ENCODE assay signal across 8 mouse cellular contexts in the genomic region with DNA sequence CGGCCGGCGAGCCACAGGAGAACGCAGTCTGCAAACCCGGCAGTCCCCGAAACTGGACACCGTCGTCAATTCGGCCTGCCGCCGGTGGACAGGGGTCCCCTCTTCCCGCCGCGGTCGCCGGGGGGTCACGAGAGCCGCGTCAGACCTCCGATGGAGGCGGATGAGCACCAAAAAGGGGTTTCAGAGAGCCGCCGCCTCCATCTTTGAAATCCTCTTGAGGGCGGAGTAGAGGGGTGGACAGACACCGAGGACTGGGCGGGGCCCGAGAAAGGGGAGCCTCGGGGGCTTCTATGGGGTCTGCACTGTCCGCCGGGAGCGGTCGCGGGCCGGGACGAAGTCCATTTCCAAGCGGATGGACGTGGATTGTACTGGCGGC. TPM values are rescaled to one million over a fixed set of nuclear protein-coding genes. Genes with fewer than 3 reads are reported as not detected.
DNase-seq lines count a peak whose midpoint lies in the region; ATAC-seq and TF ChIP-seq lines count a peak whose summit lies in the region.

No protein-coding gene starts in this region.

- WGBS in heart, embryonic 15.5 days = under 1% methylated on average over 38 of the region's 38 CpGs
- 2% methylated on average over 38 of the region's 38 CpGs for whole genome bisulfite sequencing in forebrain, postnatal 0 days
- WGBS in macrophage (ENCODE audit: missing documents) = under 1% methylated on average over 28 of the region's 38 CpGs

- DNase-seq in heart, postnatal 25 days (ENCODE audit: low spot score) = no peak
- DNase-seq in G1E (ENCODE audit: low spot score) = peak; percentile 76
- DNase-seq in forebrain, postnatal 0 days = no peak
- DNase-seq in right cerebral cortex, adult 2 months (ENCODE audit: low spot score in 2 of 2) = no peak
- DNase-seq in left cerebral cortex, adult 8-10 months (ENCODE audit: low spot score in 2 of 2) = no peak
- DNase-seq in adrenal gland, adult 2 months = no peak

- H3K4me1 ChIP-seq in heart, embryonic 15.5 days (replicated peaks) = peaks cover 34% of the 10 kb centered on the region
- peaks cover 40% of the 10 kb centered on the region for H3K4me1 ChIP-seq in G1E (ENCODE audit: insufficient read depth, low read depth, low read length)
- peaks cover 7% of the 10 kb centered on the region; the same call in 1 of the 2 replicates for H3K4me1 ChIP-seq in forebrain, postnatal 0 days (ENCODE audit: insufficient read depth)

- TF ChIP-seq CTCF in G1E (IDR thresholded peaks at IDR 0.05; ENCODE audit: low read depth, low read length) = no peak
- TF ChIP-seq CTCF in forebrain, postnatal 0 days (IDR thresholded peaks at IDR 0.05; ENCODE audit: low read depth) = no peak; the same call in 1 of the 2 replicates

- ATAC-seq in heart, embryonic 15.5 days (replicated peaks; ENCODE audit: insufficient number of reproducible peaks, insufficient read depth, low FRiP score, low read depth) = no peak
- ATAC-seq in G1E (ENCODE audit: extremely low read depth, insufficient number of reproducible peaks, low FRiP score, poor library complexity, severe bottlenecking) = no peak
- ATAC-seq in forebrain, postnatal 0 days = peak; percentile 49

- H3K4me3 ChIP-seq in heart, embryonic 15.5 days = peak overlapping the region; percentile 82
- H3K4me3 ChIP-seq in G1E (ENCODE audit: low read depth, low read length) (peak overlapping the region; percentile 99), macrophage (ENCODE audit: inconsistent target) (peak overlapping the region; percentile 90)
- H3K4me3 ChIP-seq in forebrain, postnatal 0 days (ENCODE audit: low read depth, low read length) = peak overlapping the region; percentile 72

- intact Hi-C loops in heart, postnatal 25 days (cut with DNase I) = loop anchor here (5.0 kb wide), 1 partner anchor 92 kb away; the partner anchor contains the start of gene H2-Ke6

- peak overlapping the region; percentile 72 for H3K27ac ChIP-seq in heart, embryonic 15.5 days
- H3K27ac ChIP-seq in forebrain, postnatal 0 days (ENCODE audit: low read depth, low read length) = peak overlapping the region; percentile 85
- peak overlapping the region; percentile 32; the same call in 1 of the 2 replicates for H3K27ac ChIP-seq in macrophage

- H3K4me2 ChIP-seq in heart, embryonic 15.5 days = peak overlapping the region; percentile 86
- H3K4me2 ChIP-seq in forebrain, postnatal 0 days (ENCODE audit: low read depth) = peak overlapping the region; percentile 85

- H3K27me3 ChIP-seq in heart, embryonic 15.5 days = no peaks in the 10 kb centered on the region
- no peaks in the 10 kb centered on the region for H3K27me3 ChIP-seq in G1E (ENCODE audit: insufficient read depth, low read length)
- no peaks in the 10 kb centered on the region for H3K27me3 ChIP-seq in forebrain, postnatal 0 days (ENCODE audit: insufficient read depth, low read length)

- H3K9ac ChIP-seq in heart, embryonic 15.5 days = peak overlapping the region; percentile 84
- peak overlapping the region; percentile 76 for H3K9ac ChIP-seq in forebrain, postnatal 0 days

- peaks cover 78% of the 10 kb centered on the region for H3K79me2 ChIP-seq in macrophage (ENCODE audit: inconsistent target)

- H3K36me3 ChIP-seq in heart, embryonic 15.5 days = peaks cover 34% of the 10 kb centered on the region
- H3K36me3 ChIP-seq in G1E (replicated peaks) = peaks cover 69% of the 10 kb centered on the region
- H3K36me3 ChIP-seq in forebrain, postnatal 0 days (ENCODE audit: insufficient read depth) = peaks cover 38% of the 10 kb centered on the region
- H3K36me3 ChIP-seq in macrophage (ENCODE audit: inconsistent target) = peaks cover 30% of the 10 kb centered on the region

- H3K9me3 ChIP-seq in heart, embryonic 15.5 days (replicated peaks) = no peaks in the 10 kb centered on the region
- no peaks in the 10 kb centered on the region for H3K9me3 ChIP-seq in G1E (replicated peaks)
- no peaks in the 10 kb centered on the region for H3K9me3 ChIP-seq in forebrain, postnatal 0 days (ENCODE audit: low read length)

RNA-seq across cellular contexts. Expression of gene H2-DMa, which starts 0.5 kb away (rescaled TPM):
- 6.0 and 13.6 TPM in 2 replicates for polyA plus RNA-seq in heart, embryonic 15.5 days (2015; fragmentation: Nextera tagmentation; extraction: Ambion mirVana)
- total RNA-seq in heart, postnatal 25 days (2021) = 1 to 10 TPM; 3.7 to 4.5 TPM
- total RNA-seq in G1E (2014; fragmentation: Nextera tagmentation) (11.0 and 16.1 TPM in 2 replicates), G1E (2017) (2.8 and 3.8 TPM in 2 replicates)
- polyA plus RNA-seq in G1E (2012) (0.62 and 1.3 TPM in 2 replicates), macrophage (2018) (19.1 to 57.0 TPM (median 47.3 TPM) in 3 replicates)
- total RNA-seq in forebrain, postnatal 0 days (2014; rRNA removed) = 21.5 and 25.7 TPM in 2 replicates
- polyA plus RNA-seq in forebrain, postnatal 0 days (2015; fragmentation: Nextera tagmentation; extraction: Ambion mirVana) = 19.2 and 23.5 TPM in 2 replicates
- 10 to 100 TPM; 26.4 to 64.6 (median 44.4) TPM for total RNA-seq in macrophage (2018; cell fraction: chromatin; rRNA removed)
- 10 to 100 TPM; 21.2 to 68.5 (median 39.5) TPM for total RNA-seq in macrophage (2018; cell fraction: cytosol; rRNA removed)
- total RNA-seq in macrophage (2018; cell fraction: nucleus; rRNA removed) = 100 to 1,000 TPM in 6 of 26 experiments, 10 to 100 TPM in 20; 42.2 to 142 (median 72.5) TPM
- 10 to 100 TPM; 20.7 to 35.3 (median 30.7) TPM for total RNA-seq in left cerebral cortex, adult 8-10 months (2022)
- total RNA-seq in adrenal gland, adult 2 months (2021) = 10 to 100 TPM; 14.4 to 18.9 TPM
- polyA plus RNA-seq in adrenal gland, adult 2 months (2012; rRNA removed) = 24.2 and 27.4 TPM in 2 replicates

RNA-seq across cellular contexts. Expression of gene Brd2, which starts 3.6 kb away (rescaled TPM):
- polyA plus RNA-seq in heart, embryonic 15.5 days (2015; fragmentation: Nextera tagmentation; extraction: Ambion mirVana) = 59.0 and 77.7 TPM in 2 replicates
- 10 to 100 TPM; 72.9 to 75.8 TPM for total RNA-seq in heart, postnatal 25 days (2021)
- total RNA-seq in G1E (2014; fragmentation: Nextera tagmentation) = 336 and 447 TPM in 2 replicates
- total RNA-seq in G1E (2017) = 214 and 244 TPM in 2 replicates
- 198 and 298 TPM in 2 replicates for polyA plus RNA-seq in G1E (2012)
- 191 and 219 TPM in 2 replicates for total RNA-seq in forebrain, postnatal 0 days (2014; rRNA removed)
- 122 and 129 TPM in 2 replicates for polyA plus RNA-seq in forebrain, postnatal 0 days (2015; fragmentation: Nextera tagmentation; extraction: Ambion mirVana)
- 1,000 to 10,000 TPM in 10 of 26 experiments, 100 to 1,000 TPM in 16; 551 to 1,905 (median 901) TPM for total RNA-seq in macrophage (2018; cell fraction: chromatin; rRNA removed)
- 100 to 1,000 TPM; 172 to 417 (median 260) TPM for total RNA-seq in macrophage (2018; cell fraction: cytosol; rRNA removed)
- total RNA-seq in macrophage (2018; cell fraction: nucleus; rRNA removed) = 1,000 to 10,000 TPM in 5 of 26 experiments, 100 to 1,000 TPM in 21; 415 to 1,213 (median 670) TPM
- polyA plus RNA-seq in macrophage (2018) = 130 to 435 TPM (median 155 TPM) in 3 replicates
- 100 to 1,000 TPM; 181 to 210 (median 190) TPM for total RNA-seq in left cerebral cortex, adult 8-10 months (2022)
- 100 to 1,000 TPM; 173 to 286 TPM for total RNA-seq in adrenal gland, adult 2 months (2021)
- 103 and 104 TPM in 2 replicates for polyA plus RNA-seq in adrenal gland, adult 2 months (2012; rRNA removed)

RNA-seq across cellular contexts. Expression of gene H2-DMb2, which starts 24.2 kb away (rescaled TPM):
- 0.69 and 2.5 TPM in 2 replicates for polyA plus RNA-seq in heart, embryonic 15.5 days (2015; fragmentation: Nextera tagmentation; extraction: Ambion mirVana)
- 1 to 10 TPM in 1 of 2 experiments, under 1 TPM in 1; 0.91 to 1.6 TPM for total RNA-seq in heart, postnatal 25 days (2021)
- total RNA-seq in G1E (2014; fragmentation: Nextera tagmentation) (not detected in 2 replicates), G1E (2017) (not detected in 2 replicates)
- polyA plus RNA-seq in G1E (2012) (not detected in 2 replicates), macrophage (2018) (1.2 to 2.2 TPM (median 1.8 TPM) in 3 replicates)
- 2.2 and 2.4 TPM in 2 replicates for total RNA-seq in forebrain, postnatal 0 days (2014; rRNA removed)
- polyA plus RNA-seq in forebrain, postnatal 0 days (2015; fragmentation: Nextera tagmentation; extraction: Ambion mirVana) = 0.72 and 1.0 TPM in 2 replicates
- total RNA-seq in macrophage (2018; cell fraction: chromatin; rRNA removed) = 1 to 10 TPM in 14 of 26 experiments, under 1 TPM in 3, not detected in 9; 0.70 to 4.6 (median 1.7) TPM
- total RNA-seq in macrophage (2018; cell fraction: cytosol; rRNA removed) = 1 to 10 TPM in 25 of 26 experiments, under 1 TPM in 1; 0.99 to 2.2 (median 1.5) TPM
- 1 to 10 TPM in 14 of 26 experiments, under 1 TPM in 9, not detected in 3; 0.40 to 3.0 (median 1.3) TPM for total RNA-seq in macrophage (2018; cell fraction: nucleus; rRNA removed)
- total RNA-seq in left cerebral cortex, adult 8-10 months (2022) = 1 to 10 TPM in 3 of 4 experiments, under 1 TPM in 1; 0.84 to 3.5 (median 2.0) TPM
- 1 to 10 TPM; 2.0 to 3.4 TPM for total RNA-seq in adrenal gland, adult 2 months (2021)
- polyA plus RNA-seq in adrenal gland, adult 2 months (2012; rRNA removed) = 1.3 and 2.3 TPM in 2 replicates

RNA-seq across cellular contexts. Expression of gene H2-Oa, which starts 26.7 kb away (rescaled TPM):
- 0.29 and 0.94 TPM in 2 replicates for polyA plus RNA-seq in heart, embryonic 15.5 days (2015; fragmentation: Nextera tagmentation; extraction: Ambion mirVana)
- total RNA-seq in heart, postnatal 25 days (2021) = not detected
- total RNA-seq in G1E (2014; fragmentation: Nextera tagmentation) = not detected in 2 replicates
- total RNA-seq in G1E (2017) = 0.11 TPM in 1 of 2 replicates, not detected in the other
- not detected in 2 replicates for polyA plus RNA-seq in G1E (2012)
- not detected in 2 replicates for total RNA-seq in forebrain, postnatal 0 days (2014; rRNA removed)
- polyA plus RNA-seq in forebrain, postnatal 0 days (2015; fragmentation: Nextera tagmentation; extraction: Ambion mirVana) = 0.13 TPM in 1 of 2 replicates, not detected in the other
- under 1 TPM in 3 of 26 experiments, not detected in 23; 0.59 to 0.91 (median 0.63) TPM for total RNA-seq in macrophage (2018; cell fraction: chromatin; rRNA removed)
- 1 to 10 TPM in 6 of 26 experiments, under 1 TPM in 20; 0.36 to 1.5 (median 0.80) TPM for total RNA-seq in macrophage (2018; cell fraction: cytosol; rRNA removed)
- total RNA-seq in macrophage (2018; cell fraction: nucleus; rRNA removed) = 1 to 10 TPM in 8 of 26 experiments, under 1 TPM in 9, not detected in 9; 0.58 to 1.5 (median 0.87) TPM
- 0.25 to 1.4 TPM (median 0.62 TPM) in 3 replicates for polyA plus RNA-seq in macrophage (2018)
- 1 to 10 TPM in 2 of 4 experiments, under 1 TPM in 1, not detected in 1; 0.44 to 2.2 (median 1.7) TPM for total RNA-seq in left cerebral cortex, adult 8-10 months (2022)
- total RNA-seq in adrenal gland, adult 2 months (2021) = under 1 TPM in 1 of 2 experiments, not detected in 1; 0.62 TPM
- polyA plus RNA-seq in adrenal gland, adult 2 months (2012; rRNA removed) = 1.9 TPM in 2 replicates

RNA-seq across cellular contexts. Expression of gene H2-DMb1, which starts 34.0 kb away (rescaled TPM):
- 0.34 and 3.2 TPM in 2 replicates for polyA plus RNA-seq in heart, embryonic 15.5 days (2015; fragmentation: Nextera tagmentation; extraction: Ambion mirVana)
- total RNA-seq in heart, postnatal 25 days (2021) = 1 to 10 TPM; 1.1 to 1.3 TPM
- total RNA-seq in G1E (2014; fragmentation: Nextera tagmentation) (not detected in 2 replicates), G1E (2017) (0.41 and 0.44 TPM in 2 replicates)
- polyA plus RNA-seq in G1E (2012) (0.06 and 0.10 TPM in 2 replicates), macrophage (2018) (26.4 to 54.6 TPM (median 34.2 TPM) in 3 replicates)
- total RNA-seq in forebrain, postnatal 0 days (2014; rRNA removed) = 0.62 and 2.8 TPM in 2 replicates
- 1.5 and 1.7 TPM in 2 replicates for polyA plus RNA-seq in forebrain, postnatal 0 days (2015; fragmentation: Nextera tagmentation; extraction: Ambion mirVana)
- total RNA-seq in macrophage (2018; cell fraction: chromatin; rRNA removed) = 10 to 100 TPM in 8 of 26 experiments, 1 to 10 TPM in 18; 1.2 to 20.1 (median 8.1) TPM
- 10 to 100 TPM; 27.0 to 79.7 (median 49.7) TPM for total RNA-seq in macrophage (2018; cell fraction: cytosol; rRNA removed)
- 10 to 100 TPM; 11.2 to 50.6 (median 30.8) TPM for total RNA-seq in macrophage (2018; cell fraction: nucleus; rRNA removed)
- total RNA-seq in left cerebral cortex, adult 8-10 months (2022) = 1 to 10 TPM; 2.2 to 7.1 (median 3.5) TPM
- 10 to 100 TPM in 1 of 2 experiments, 1 to 10 TPM in 1; 6.4 to 12.3 TPM for total RNA-seq in adrenal gland, adult 2 months (2021)
- 32.6 and 33.3 TPM in 2 replicates for polyA plus RNA-seq in adrenal gland, adult 2 months (2012; rRNA removed)

Comparison
In these comparisons a context has a peak if more than half of its experiments do, and no peak if none do; other contexts are left out.
1. H3K27ac ChIP-seq: peak in every context shown above with its lines; median percentile 85 in forebrain, postnatal 0 days; 72 in heart, embryonic 15.5 days; 32 in macrophage.